Comparison of ENCODE assay signal across 13 mouse cellular contexts in genomic region chr10:53429539-53430344, GRCm38 (mm10). TPM values are rescaled to one million over a fixed set of nuclear protein-coding genes. Genes with fewer than 3 reads are reported as not detected.
DNase-seq lines count a peak whose midpoint lies in the region; ATAC-seq and TF ChIP-seq lines count a peak whose summit lies in the region.
"Had no signal": no experiment of that assay in that cellular context is flagged by ENCODE, and none has a peak within 500 bp of the region (broad histone marks: within the 10 kb centered on the region; RNA-seq: fewer than 3 reads in every experiment).

No protein-coding gene starts in this region.

- H3K9ac ChIP-seq in heart, adult 2 months (ENCODE audit: low read depth, low read length): no peak overlapping the region
- H3K9ac ChIP-seq in neural tube, embryonic 13.5 days: no peak overlapping the region
- no peak overlapping the region for H3K9ac ChIP-seq in limb, embryonic 12.5 days (replicated peaks)
- H3K9ac ChIP-seq in liver, postnatal 0 days (replicated peaks): no peak overlapping the region
- H3K9ac ChIP-seq: liver, embryonic 14.5 days; stomach, embryonic 15.5 days had no signal

- no peak overlapping the region for H3K4me2 ChIP-seq in neural tube, embryonic 13.5 days
- H3K4me2 ChIP-seq in limb, embryonic 12.5 days: no peak overlapping the region
- no peak overlapping the region for H3K4me2 ChIP-seq in liver, postnatal 0 days (ENCODE audit: low read depth, low read length)
- H3K4me2 ChIP-seq: stomach, embryonic 15.5 days had no signal

- H3K36me3 ChIP-seq in heart, adult 2 months (ENCODE audit: control insufficient read depth, insufficient read depth, low read length): peaks cover 12% of the 10 kb centered on the region
- H3K36me3 ChIP-seq in neural tube, embryonic 13.5 days: no peaks in the 10 kb centered on the region
- no peaks in the 10 kb centered on the region for H3K36me3 ChIP-seq in limb, embryonic 12.5 days
- H3K36me3 ChIP-seq in liver, postnatal 0 days (replicated peaks; ENCODE audit: insufficient read depth, low read length): no peaks in the 10 kb centered on the region
- H3K36me3 ChIP-seq: stomach, embryonic 15.5 days had no signal

- DNase-seq in heart, adult 2 months: no peak
- no peak for DNase-seq in heart, postnatal 25 days (ENCODE audit: low spot score)
- no peak for DNase-seq in neural tube, embryonic 10.5 days (ENCODE audit: extremely low spot score, low spot score)
- no peak for DNase-seq in spleen, adult 18-20 months
- DNase-seq in urinary bladder, adult 18-20 months (ENCODE audit: low spot score in 2 of 2): no peak
- no peak for DNase-seq in liver, postnatal 0 days
- DNase-seq: adrenal gland, postnatal 25 days; cerebellum, postnatal 36 days had no signal

- no peak for TF ChIP-seq POLR2A in heart, adult 2 months (IDR thresholded peaks at IDR 0.05; ENCODE audit: insufficient read depth, low read depth, low read length)

- 48% methylated on average over 7 of the region's 7 CpGs for WGBS in heart, adult 2 months
- WGBS in neural tube, embryonic 13.5 days: 42% methylated on average over 7 of the region's 7 CpGs
- 24% methylated on average over 7 of the region's 7 CpGs for WGBS in limb, embryonic 12.5 days
- 81% methylated on average over 7 of the region's 7 CpGs for WGBS in liver, postnatal 0 days (ENCODE audit: insufficient replicate concordance)

- peak overlapping the region; percentile 73 for H3K27ac ChIP-seq in heart, adult 2 months
- peak overlapping the region; percentile 57 for H3K27ac ChIP-seq in neural tube, embryonic 13.5 days (replicated peaks)
- peak overlapping the region; percentile 37; the same call in 1 of the 2 replicates for H3K27ac ChIP-seq in limb, embryonic 12.5 days
- H3K27ac ChIP-seq in liver, postnatal 0 days (ENCODE audit: low read depth): no peak overlapping the region
- H3K27ac ChIP-seq: liver, embryonic 14.5 days; stomach, embryonic 15.5 days had no signal

- no peak for TF ChIP-seq EP300 in heart, adult 2 months (IDR thresholded peaks at IDR 0.05; ENCODE audit: insufficient read depth, low read depth, low read length)
- TF ChIP-seq EP300 in liver, postnatal 0 days (IDR thresholded peaks at IDR 0.05; ENCODE audit: low read depth): no peak

- H3K79me2 ChIP-seq in heart, adult 2 months (replicated peaks; ENCODE audit: control insufficient read depth, insufficient read depth, low read length): no peaks in the 10 kb centered on the region

- no peaks in the 10 kb centered on the region for H3K27me3 ChIP-seq in heart, adult 2 months (ENCODE audit: control insufficient read depth, insufficient read depth, low read length)
- H3K27me3 ChIP-seq in neural tube, embryonic 13.5 days: no peaks in the 10 kb centered on the region
- no peaks in the 10 kb centered on the region for H3K27me3 ChIP-seq in limb, embryonic 12.5 days
- no peaks in the 10 kb centered on the region for H3K27me3 ChIP-seq in liver, postnatal 0 days (ENCODE audit: insufficient read depth, low read length)
- H3K27me3 ChIP-seq: Patski; stomach, embryonic 15.5 days had no signal

- peaks cover 8% of the 10 kb centered on the region for H3K4me1 ChIP-seq in heart, adult 2 months (ENCODE audit: control insufficient read depth, insufficient read depth, low read length)
- H3K4me1 ChIP-seq in neural tube, embryonic 13.5 days (replicated peaks): peaks cover 20% of the 10 kb centered on the region
- peaks cover 34% of the 10 kb centered on the region for H3K4me1 ChIP-seq in limb, embryonic 12.5 days (replicated peaks)
- peaks cover 4% of the 10 kb centered on the region for H3K4me1 ChIP-seq in liver, postnatal 0 days (ENCODE audit: insufficient read depth)

- no peak overlapping the region for H3K4me3 ChIP-seq in heart, adult 2 months
- no peak overlapping the region for H3K4me3 ChIP-seq in neural tube, embryonic 13.5 days
- no peak overlapping the region for H3K4me3 ChIP-seq in limb, embryonic 12.5 days (replicated peaks)
- H3K4me3 ChIP-seq in liver, postnatal 0 days (ENCODE audit: low read depth, low read length): no peak overlapping the region
- H3K4me3 ChIP-seq: stomach, embryonic 15.5 days had no signal

- TF ChIP-seq CTCF in heart, adult 2 months (IDR thresholded peaks at IDR 0.05): no peak
- no peak for TF ChIP-seq CTCF in liver, postnatal 0 days (IDR thresholded peaks at IDR 0.05; ENCODE audit: low read depth)

- intact Hi-C loops in heart, adult 2 months (cut with DNase I): loop anchor here (5.0 kb wide), 1 partner anchor 33 kb away; no protein-coding TSS in a partner anchor
- intact Hi-C loops in heart, postnatal 25 days (cut with DNase I): loop anchor here (5.0 kb wide), 1 partner anchor 82 kb away; no protein-coding TSS in a partner anchor

- no peaks in the 10 kb centered on the region for H3K9me3 ChIP-seq in neural tube, embryonic 13.5 days
- H3K9me3 ChIP-seq in limb, embryonic 12.5 days: no peaks in the 10 kb centered on the region
- H3K9me3 ChIP-seq in liver, postnatal 0 days (ENCODE audit: low read length): no peaks in the 10 kb centered on the region
- H3K9me3 ChIP-seq: stomach, embryonic 15.5 days had no signal

- ATAC-seq in neural tube, embryonic 13.5 days (ENCODE audit: low read depth): peak; percentile 47; the same call in 1 of the 2 replicates
- peak; percentile 67; the same call in 1 of the 2 replicates for ATAC-seq in limb, embryonic 12.5 days (ENCODE audit: insufficient number of reproducible peaks, insufficient read depth, low FRiP score, low TSS enrichment, low read depth)
- no peak for ATAC-seq in liver, postnatal 0 days
- ATAC-seq: Patski had no signal

RNA-seq across cellular contexts. Expression of gene Cep85l, which starts 50.0 kb away (rescaled TPM):
- 10 to 100 TPM; 16.2 to 16.5 TPM for total RNA-seq in heart, adult 2 months (2021)
- polyA plus RNA-seq in heart, adult 2 months (2012; rRNA removed): 4.3 and 8.3 TPM in 2 replicates
- 10 to 100 TPM; 14.5 to 16.1 TPM for total RNA-seq in heart, postnatal 25 days (2021)
- polyA plus RNA-seq in neural tube, embryonic 13.5 days (2015; fragmentation: Nextera tagmentation; extraction: Ambion mirVana): 5.2 and 6.3 TPM in 2 replicates
- 9.5 and 9.6 TPM in 2 replicates for polyA plus RNA-seq in limb, embryonic 12.5 days (2016; fragmentation: Nextera tagmentation; extraction: Ambion mirVana)
- 2.5 and 5.4 TPM in 2 replicates for polyA plus RNA-seq in liver, postnatal 0 days (2015; fragmentation: Nextera tagmentation; extraction: Ambion mirVana)
